Mouse (Mus musculus) bone marrow, adult 2 months (tissue): ENCODE data around the gene Ggt6. TPM values are rescaled to one million over a fixed set of nuclear protein-coding genes. Genes with fewer than 3 reads are reported as not detected.

Source experiments
- H3K27ac ChIP-seq: fragments of 200-500 bp; 2 replicates; pipeline ENCODE4 v1.5.1; 2012; ENCODE audit warnings: low read depth, mild to moderate bottlenecking, control low read depth, inconsistent platforms, low read length; ENCODE audit not compliant: control insufficient read depth, poor library complexity, insufficient read depth
- H3K4me1 ChIP-seq: fragments of 200-500 bp; 2 replicates; pipeline ENCODE4 v1.6.1; 2011; ENCODE audit warnings: low read length; ENCODE audit not compliant: control insufficient read depth, insufficient read depth
- H3K4me3 ChIP-seq: fragments of 200-500 bp; replicated peaks from 2 replicates; pipeline ENCODE3; 2011; ENCODE audit warnings: mild to moderate bottlenecking, low read depth, low read length, control low read depth; ENCODE audit not compliant: control insufficient read depth
- CTCF ChIP-seq: fragments of 200-500 bp; IDR thresholded peaks from 2 replicates; pipeline ENCODE4 v1.5.1; 2011; ENCODE audit warnings: low read length, control low read depth; ENCODE audit not compliant: control insufficient read depth, insufficient read depth
- POLR2A ChIP-seq: fragments of 200-500 bp; IDR thresholded peaks from 2 replicates; pipeline ENCODE4 v1.6.1; 2011; ENCODE audit warnings: low read depth, mild to moderate bottlenecking, control low read depth, low read length, borderline replicate concordance; ENCODE audit not compliant: control insufficient read depth
- WGBS: fragments of 180-500 bp; shearing (Covaris S2); methylation state at CpG from one replicate; pipeline ENCODE4 v1.1.7; 2018; 5-methylcytosine and 5-hydroxymethylcytosine counted together
- polyA plus RNA-seq: library from polyadenylated mRNA; stranded (reverse); fragments of >200 nt; gene quantifications from 2 replicates; pipeline ENCODE4 v1.2.4, GENCODE M21; 2011; ENCODE audit warnings: low replicate concordance; ENCODE audit not compliant: missing spikeins, insufficient read depth, insufficient read length

The Ggt6 gene
- polyA plus RNA-seq: not detected in 2 replicates

- 69% methylated on average over 11 of the region's 11 CpGs for WGBS
- no peak within 1 kb of the TSS for H3K27ac ChIP-seq
- TF ChIP-seq CTCF: no peak
- TF ChIP-seq POLR2A: no peak
- no peaks in the 10 kb centered on the region for H3K4me1 ChIP-seq
- H3K4me3 ChIP-seq: no peak within 1 kb of the TSS
Observed at GRCm38 (mm10) chr11:72434963-72435693, at the start of gene Ggt6. Gene Ggt6, plus strand, starts transcription at chr11:72435526.

GRCm38 (mm10) chr11:72388113-72388529 lies 47.2 kb upstream of the Ggt6 start:
- Histone ChIP-seq H3K27ac (no peak overlapping the region), H3K4me1 (no peaks in the 10 kb centered on the region), H3K4me3 (no peak overlapping the region)
- 92% methylated on average over 6 of the region's 6 CpGs for WGBS
- TF ChIP-seq CTCF (no peak), POLR2A (no peak)

- Histone ChIP-seq H3K4me1 (no peaks in the 10 kb centered on the region), H3K4me3 (no peak overlapping the region), H3K27ac (no peak overlapping the region)
- 74% methylated on average over 7 of the region's 7 CpGs for WGBS
- TF ChIP-seq CTCF (no peak), POLR2A (no peak)
Observed at GRCm38 (mm10) chr11:72389407-72390142, 45.8 kb upstream of the Ggt6 start.

- 83% methylated on average over 13 of the region's 13 CpGs for WGBS
- Histone ChIP-seq H3K27ac (no peak overlapping the region), H3K4me3 (no peak overlapping the region), H3K4me1 (no peaks in the 10 kb centered on the region)
- TF ChIP-seq POLR2A (no peak), CTCF (no peak)
Observed at GRCm38 (mm10) chr11:72391181-72391580, 44.1 kb upstream of the Ggt6 start.

GRCm38 (mm10) chr11:72393243-72393642 lies 42.1 kb upstream of the Ggt6 start:
- TF ChIP-seq POLR2A (no peak), CTCF (no peak)
- WGBS: 51% methylated on average over 3 of the region's 3 CpGs
- Histone ChIP-seq H3K27ac (no peak overlapping the region), H3K4me1 (no peaks in the 10 kb centered on the region), H3K4me3 (no peak overlapping the region)

- 66% methylated on average over 5 of the region's 5 CpGs for WGBS
- H3K4me1 ChIP-seq: no peaks in the 10 kb centered on the region
- no peak overlapping the region for H3K4me3 ChIP-seq
- H3K27ac ChIP-seq: no peak overlapping the region
- no peak for TF ChIP-seq POLR2A
- TF ChIP-seq CTCF: no peak
Observed at GRCm38 (mm10) chr11:72393669-72394068, 41.7 kb upstream of the Ggt6 start.

GRCm38 (mm10) chr11:72394694-72395093 lies 40.6 kb upstream of the Ggt6 start:
- WGBS: 36% methylated on average over 2 of the region's 2 CpGs

GRCm38 (mm10) chr11:72395652-72396051 lies 39.7 kb upstream of the Ggt6 start:
- WGBS: 79% methylated on average over 6 of the region's 6 CpGs

More at GRCm38 (mm10) chr11:72394694-72395093, 40.6 kb upstream of the Ggt6 start:
- H3K27ac ChIP-seq: no peak overlapping the region
- TF ChIP-seq POLR2A (no peak), CTCF (no peak)
- H3K4me3 ChIP-seq: no peak overlapping the region
- H3K4me1 ChIP-seq: no peaks in the 10 kb centered on the region

GRCm38 (mm10) chr11:72396621-72397020 lies 38.7 kb upstream of the Ggt6 start:
- Histone ChIP-seq H3K4me1 (no peaks in the 10 kb centered on the region), H3K27ac (no peak overlapping the region), H3K4me3 (no peak overlapping the region)
- 74% methylated on average over 7 of the region's 7 CpGs for WGBS
- TF ChIP-seq CTCF (no peak), POLR2A (no peak)

More at GRCm38 (mm10) chr11:72395652-72396051, 39.7 kb upstream of the Ggt6 start:
- H3K27ac ChIP-seq: no peak overlapping the region
- TF ChIP-seq CTCF: no peak
- no peak overlapping the region for H3K4me3 ChIP-seq
- no peaks in the 10 kb centered on the region for H3K4me1 ChIP-seq
